Mouse (Mus musculus) embryonic fibroblast, embryonic 13.5 days (primary cell): Measurements from ENCODE around the gene Eif2ak4. TPM values are rescaled to one million over a fixed set of nuclear protein-coding genes. Genes with fewer than 3 reads are reported as not detected.

Source experiments
- H3K27ac ChIP-seq: 2 replicates; pipeline ENCODE4 v1.5.1; 2012; ENCODE audit warnings: low read length, control low read depth, inconsistent platforms; ENCODE audit not compliant: insufficient read depth
- H3K4me1 ChIP-seq: 2 replicates; pipeline ENCODE4 v1.6.1; 2011; ENCODE audit warnings: low read length; ENCODE audit not compliant: control insufficient read depth, insufficient read depth
- H3K4me3 ChIP-seq: 2 replicates; pipeline ENCODE4 v1.5.1; 2011; ENCODE audit warnings: mild to moderate bottlenecking, control low read depth, low read length; ENCODE audit not compliant: insufficient read depth
- CTCF ChIP-seq: IDR thresholded peaks from 2 replicates; pipeline ENCODE4 v1.5.1; 2011; ENCODE audit warnings: mild to moderate bottlenecking, control low read depth, low read length, moderate library complexity, borderline replicate concordance; ENCODE audit not compliant: insufficient read depth
- POLR2A ChIP-seq: IDR thresholded peaks from 2 replicates; pipeline ENCODE4 v1.6.1; 2011; ENCODE audit warnings: low read depth, mild to moderate bottlenecking, control low read depth, low read length, moderate library complexity
- polyA plus RNA-seq: library from polyadenylated mRNA; stranded (reverse); fragments of >200 nt; gene quantifications from 2 replicates; pipeline ENCODE4 v1.2.4, GENCODE M21; 2011; ENCODE audit warnings: low read depth; ENCODE audit not compliant: missing spikeins, insufficient read length

The Eif2ak4 gene
- polyA plus RNA-seq, 1 experiment = 18.3 TPM

DNA sequence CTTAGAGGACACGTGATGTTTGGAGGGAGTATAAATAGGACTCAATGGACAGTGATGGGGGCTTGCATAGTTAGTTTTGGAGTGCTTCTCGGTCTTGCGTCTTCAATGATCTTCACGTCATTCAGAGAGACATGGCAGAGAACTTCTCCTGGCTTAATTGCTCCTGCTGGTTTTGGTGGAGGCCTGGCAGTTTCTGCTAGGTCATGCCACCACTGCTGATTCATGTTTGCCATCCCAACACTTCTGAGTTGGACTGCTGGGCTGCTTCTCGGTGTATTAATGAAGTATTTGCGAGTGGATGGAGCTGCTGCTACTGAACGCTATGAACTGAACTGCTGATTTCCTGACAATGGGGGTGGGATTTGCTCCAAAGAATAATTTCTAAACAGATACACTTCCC, 92.5 kb downstream of the Eif2ak4 start:
- Histone ChIP-seq H3K4me1 (peaks cover 6% of the 10 kb centered on the region; the same call in 1 of the 2 replicates), H3K4me3 (no peak overlapping the region), H3K27ac (no peak overlapping the region)
- TF ChIP-seq CTCF (no peak), POLR2A (no peak)

DNA sequence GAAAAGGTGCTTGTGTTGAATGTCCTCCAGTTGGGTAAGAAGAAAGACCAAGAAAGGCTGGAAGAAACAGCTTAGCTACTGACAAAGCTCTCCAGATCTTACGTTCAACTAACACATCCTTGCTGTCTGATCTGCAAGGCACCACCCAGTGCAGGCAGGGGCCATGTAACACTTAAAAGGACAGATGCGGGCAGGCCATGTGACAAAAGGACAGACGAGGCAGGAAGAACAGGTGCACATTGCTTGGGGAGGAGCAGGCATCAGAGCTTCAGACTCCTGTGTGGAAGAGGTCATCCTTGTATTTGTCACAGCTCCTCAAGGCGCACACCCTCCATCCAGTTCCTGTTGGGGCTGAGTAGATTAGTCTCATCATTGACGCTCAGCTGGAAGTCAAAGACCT, 94.6 kb downstream of the Eif2ak4 start:
- Histone ChIP-seq H3K4me3 (no peak overlapping the region), H3K4me1 (peaks cover 5% of the 10 kb centered on the region; the same call in 1 of the 2 replicates)
- TF ChIP-seq POLR2A (no peak), CTCF (no peak)

DNA sequence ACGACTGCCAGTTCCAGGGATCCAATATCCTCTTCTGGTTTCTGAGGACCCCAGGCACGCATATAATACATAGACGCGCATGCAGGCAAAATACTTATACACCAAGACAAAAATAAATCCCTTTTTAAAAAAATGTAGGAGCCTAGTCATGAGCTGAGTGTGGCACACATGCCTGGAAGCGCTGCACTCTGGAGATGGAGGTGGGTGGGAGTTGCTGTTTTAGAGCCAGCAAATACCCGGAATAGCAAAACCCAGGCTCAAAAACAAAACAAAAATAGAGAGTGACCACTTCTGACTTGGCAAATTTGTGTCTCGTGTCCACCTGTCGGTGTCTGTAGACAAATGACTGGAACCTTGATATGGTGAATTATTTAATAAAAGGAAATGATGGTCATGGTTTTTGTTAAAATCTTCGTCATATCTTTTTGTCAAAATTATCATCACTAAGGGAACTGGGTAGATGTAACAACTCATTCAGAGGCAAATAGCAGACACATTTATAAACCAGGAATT, 96.0 kb downstream of the Eif2ak4 start:
- Histone ChIP-seq H3K27ac (no peak overlapping the region), H3K4me1 (no peaks in the 10 kb centered on the region), H3K4me3 (no peak overlapping the region)
- no peak for TF ChIP-seq POLR2A
- TF ChIP-seq CTCF = no peak

More for the DNA sequence above, 94.6 kb downstream of the Eif2ak4 start:
- no peak overlapping the region for H3K27ac ChIP-seq

DNA sequence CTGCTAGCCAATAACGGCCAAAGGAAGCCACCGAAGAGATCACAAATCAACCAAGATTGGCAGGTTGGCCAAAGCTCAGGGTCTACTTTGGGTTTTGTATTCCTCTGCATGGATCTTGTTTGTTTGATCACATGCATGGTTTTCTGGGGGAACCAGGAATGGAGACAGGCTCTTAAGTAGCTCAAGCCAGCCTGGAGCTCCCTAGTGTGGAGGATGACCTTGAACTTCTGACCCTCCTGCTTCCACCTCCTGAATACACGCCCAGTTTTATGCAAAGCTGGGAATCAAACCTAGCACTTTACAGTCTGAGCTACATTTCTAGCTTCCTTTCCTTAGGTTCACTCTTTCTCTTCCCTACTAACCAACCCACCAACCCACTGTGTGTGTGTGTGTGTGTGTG, 97.0 kb downstream of the Eif2ak4 start:
- Histone ChIP-seq H3K4me1 (peaks cover 5% of the 10 kb centered on the region), H3K27ac (no peak overlapping the region), H3K4me3 (no peak overlapping the region)
- TF ChIP-seq POLR2A = no peak
- no peak for TF ChIP-seq CTCF

DNA sequence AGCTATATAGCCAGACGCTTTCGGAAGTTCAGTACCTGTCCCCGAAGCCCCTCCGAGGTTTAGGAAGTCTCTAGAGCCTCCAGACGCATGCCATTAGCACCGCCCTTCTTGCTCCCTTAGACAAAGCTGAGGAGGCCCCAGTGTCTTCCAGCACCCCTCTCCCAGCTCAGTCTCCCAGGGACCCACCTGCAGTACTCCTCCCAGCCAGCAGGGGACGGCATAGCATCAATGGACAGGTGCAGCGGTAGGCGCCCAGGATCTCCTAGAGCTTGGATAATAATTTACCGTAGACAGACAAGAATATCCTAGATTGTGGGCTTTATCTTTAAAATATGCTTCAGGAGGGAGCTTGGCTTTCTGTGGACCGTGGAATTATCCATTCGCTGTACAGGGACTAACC, 98.5 kb downstream of the Eif2ak4 start:
- Histone ChIP-seq H3K27ac (no peak overlapping the region), H3K4me3 (no peak overlapping the region), H3K4me1 (peaks cover 10% of the 10 kb centered on the region)
- TF ChIP-seq CTCF = peak; percentile 96
- no peak for TF ChIP-seq POLR2A

DNA sequence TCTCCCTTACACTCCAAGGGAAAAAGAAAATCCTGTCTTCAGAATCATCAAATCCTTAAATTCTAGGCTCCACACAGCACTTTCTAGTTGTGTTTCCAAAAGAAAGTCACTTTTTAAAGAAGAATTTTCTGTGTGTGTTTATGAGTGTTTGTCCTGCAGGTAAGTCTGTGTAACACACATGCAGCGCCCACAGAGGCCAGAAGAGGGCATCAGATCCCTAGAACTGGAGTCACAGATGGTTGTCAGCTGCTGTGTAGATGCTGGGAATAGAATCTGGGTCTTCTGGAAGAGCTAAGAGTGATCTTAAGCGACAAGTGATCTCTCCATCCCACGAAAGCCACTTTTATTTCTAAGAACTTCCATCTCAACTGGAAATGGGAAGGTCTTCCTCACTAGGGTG, 99.4 kb downstream of the Eif2ak4 start:
- H3K27ac ChIP-seq = no peak overlapping the region
- no peak overlapping the region for H3K4me3 ChIP-seq
- TF ChIP-seq CTCF = no peak
- no peak for TF ChIP-seq POLR2A
- peaks cover 10% of the 10 kb centered on the region for H3K4me1 ChIP-seq

DNA sequence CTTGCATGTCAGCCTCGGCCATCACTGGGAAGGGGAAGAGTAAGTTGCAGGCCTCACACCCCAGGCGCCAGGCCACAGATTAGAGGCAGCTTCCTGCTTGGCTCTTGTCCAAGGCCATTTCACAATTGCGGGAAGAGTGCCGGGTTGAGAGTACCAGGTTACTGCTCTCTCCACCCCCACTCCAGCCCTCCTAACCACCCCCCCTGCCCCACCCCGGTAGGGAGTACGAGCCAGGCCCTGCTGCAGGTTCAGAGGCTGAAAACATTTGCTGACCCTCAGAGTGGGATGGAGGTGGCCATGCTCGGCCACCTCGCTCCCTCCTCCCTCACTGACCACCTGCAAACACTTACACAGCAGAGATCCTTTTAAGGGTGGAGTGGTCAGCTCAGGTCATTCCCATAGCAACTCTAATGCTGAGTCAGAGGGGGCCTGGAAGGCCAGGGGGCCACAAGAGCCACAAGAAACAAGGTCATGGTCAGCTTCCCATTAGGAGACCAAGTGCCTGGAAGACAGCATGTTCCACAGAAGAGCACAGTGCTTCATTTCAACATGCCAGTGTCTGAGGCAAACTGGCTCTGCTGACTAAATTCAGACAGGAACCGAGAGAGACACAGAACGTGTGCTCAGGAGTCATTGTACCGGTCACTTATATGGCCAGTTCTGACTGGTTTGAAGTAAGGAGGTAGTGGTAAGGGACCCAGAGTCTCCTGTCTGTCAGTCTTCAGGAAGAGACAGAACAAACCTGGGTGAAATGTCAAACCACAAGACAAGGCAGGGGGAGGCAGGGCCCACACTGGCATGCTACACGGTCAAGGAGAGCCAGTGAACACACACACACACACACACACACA, 102.0 kb downstream of the Eif2ak4 start:
- no peak for TF ChIP-seq CTCF
- TF ChIP-seq POLR2A = no peak
- Histone ChIP-seq H3K27ac (no peak overlapping the region), H3K4me1 (peaks cover 10% of the 10 kb centered on the region), H3K4me3 (no peak overlapping the region)

DNA sequence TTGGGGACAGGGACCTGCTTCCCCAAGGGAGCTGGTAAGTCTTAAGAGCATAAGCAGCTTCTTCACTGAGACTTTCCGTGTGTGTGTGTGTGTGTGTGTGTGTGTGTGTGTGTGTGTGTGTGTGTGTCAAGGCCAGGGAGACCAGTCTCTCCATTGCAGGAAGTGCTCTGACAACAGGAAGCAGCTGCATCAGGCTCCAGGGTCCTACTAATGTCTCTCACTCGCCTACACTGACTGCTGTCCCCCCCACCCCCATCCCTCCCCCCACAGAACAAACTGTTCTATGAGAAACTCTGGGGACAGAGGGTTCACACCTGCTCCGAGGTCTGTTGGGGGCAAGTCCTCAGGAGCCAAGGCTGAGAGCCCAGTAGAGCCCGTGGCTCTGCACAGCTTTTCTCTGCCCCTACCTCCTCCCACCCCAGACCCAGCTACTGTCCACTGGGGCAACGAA, 102.9 kb downstream of the Eif2ak4 start:
- Histone ChIP-seq H3K27ac (no peak overlapping the region), H3K4me1 (peaks cover 10% of the 10 kb centered on the region), H3K4me3 (no peak overlapping the region)
- no peak for TF ChIP-seq CTCF

DNA sequence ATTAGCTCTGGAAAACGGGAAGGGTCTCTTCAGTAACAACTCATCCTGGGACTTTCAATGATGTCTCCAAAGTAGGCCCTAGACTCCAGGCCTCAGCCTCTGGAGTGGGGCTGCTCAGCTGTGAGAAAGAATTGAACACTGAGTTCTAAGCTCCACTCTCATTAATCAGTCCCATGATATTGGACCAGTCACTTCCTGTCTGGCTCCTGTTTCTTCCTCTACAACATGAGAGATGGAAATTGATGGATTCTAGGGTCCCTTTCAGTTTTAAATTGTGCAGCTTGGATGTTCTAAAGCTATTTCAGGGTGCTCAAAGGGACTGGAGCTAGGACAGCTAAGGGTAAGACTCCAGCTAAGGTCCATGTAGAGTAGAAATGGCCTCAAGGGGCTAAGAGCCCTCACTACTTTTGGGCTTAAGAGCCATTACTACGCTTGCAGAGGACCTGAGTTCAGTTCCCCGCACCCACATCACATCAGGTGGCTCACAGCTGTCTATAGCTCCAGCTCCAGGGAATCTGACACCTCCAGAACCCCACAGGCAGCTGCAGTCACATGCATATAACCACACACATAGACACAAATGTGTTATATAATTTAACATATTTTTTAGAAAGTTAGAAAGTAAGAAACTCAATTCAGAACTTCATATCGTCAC, 103.5 kb downstream of the Eif2ak4 start:
- Histone ChIP-seq H3K27ac (no peak overlapping the region), H3K4me3 (no peak overlapping the region), H3K4me1 (peaks cover 10% of the 10 kb centered on the region)
- no peak for TF ChIP-seq CTCF
- no peak for TF ChIP-seq POLR2A

DNA sequence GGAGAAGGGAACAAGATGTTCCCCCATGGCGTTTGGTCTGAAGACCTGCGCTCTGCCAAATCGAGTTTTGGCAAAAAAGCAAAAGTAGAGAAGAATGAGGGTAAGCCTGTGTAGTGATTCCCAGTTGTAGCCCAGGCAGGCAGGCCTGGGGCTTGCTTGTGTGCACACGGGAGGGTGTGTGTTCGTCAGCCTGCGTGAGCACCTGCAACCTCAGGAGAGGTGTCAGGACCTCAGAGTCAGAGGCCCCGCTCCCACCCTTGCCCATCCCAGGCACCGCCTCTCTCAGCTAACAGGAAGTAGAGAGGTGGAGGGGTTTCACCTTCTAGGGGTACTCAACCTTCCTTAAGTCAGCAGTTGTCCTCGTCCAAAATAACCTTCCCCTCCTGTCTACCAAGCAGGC, 106.6 kb downstream of the Eif2ak4 start:
- Histone ChIP-seq H3K4me3 (no peak overlapping the region), H3K27ac (no peak overlapping the region), H3K4me1 (peaks cover 7% of the 10 kb centered on the region)
- TF ChIP-seq POLR2A = no peak
- no peak for TF ChIP-seq CTCF
